Mouse (Mus musculus): Measurements from ENCODE around the gene Jund. TPM values are rescaled to one million over a fixed set of nuclear protein-coding genes. Genes with fewer than 3 reads are reported as not detected.

The Jund gene
- polyA plus RNA-seq, 1 experiment from 2014 or later = 49.7 TPM

- H3K4me2 ChIP-seq = no peak within 1 kb of the TSS
- H3K27me3 ChIP-seq = no peaks in the 10 kb centered on the region
- no peaks in the 10 kb centered on the region for H3K36me3 ChIP-seq
- no peak within 1 kb of the TSS for H3K27ac ChIP-seq
- ATAC-seq (ENCODE audit: borderline replicate concordance, extremely low read depth, low FRiP score, low TSS enrichment) = peak; percentile 15; the same call in 1 of the 2 replicates
- no peak within 1 kb of the TSS for H3K4me3 ChIP-seq
- WGBS = 1% methylated on average over 19 of the region's 19 CpGs
- H3K9ac ChIP-seq = no peak within 1 kb of the TSS
- H3K9me3 ChIP-seq = no peaks in the 10 kb centered on the region
- H3K4me1 ChIP-seq = 0 out of 2 replicates have a peak, but pooled peaks cover 4% of the 10 kb centered on the region
Measured at GRCm38 (mm10) chr8:70718297-70718696, 19.5 kb downstream of the Jund start, which contains the start of gene Gm3336. Gene Gm3336, plus strand, starts transcription at chr8:70718543.

DNA sequence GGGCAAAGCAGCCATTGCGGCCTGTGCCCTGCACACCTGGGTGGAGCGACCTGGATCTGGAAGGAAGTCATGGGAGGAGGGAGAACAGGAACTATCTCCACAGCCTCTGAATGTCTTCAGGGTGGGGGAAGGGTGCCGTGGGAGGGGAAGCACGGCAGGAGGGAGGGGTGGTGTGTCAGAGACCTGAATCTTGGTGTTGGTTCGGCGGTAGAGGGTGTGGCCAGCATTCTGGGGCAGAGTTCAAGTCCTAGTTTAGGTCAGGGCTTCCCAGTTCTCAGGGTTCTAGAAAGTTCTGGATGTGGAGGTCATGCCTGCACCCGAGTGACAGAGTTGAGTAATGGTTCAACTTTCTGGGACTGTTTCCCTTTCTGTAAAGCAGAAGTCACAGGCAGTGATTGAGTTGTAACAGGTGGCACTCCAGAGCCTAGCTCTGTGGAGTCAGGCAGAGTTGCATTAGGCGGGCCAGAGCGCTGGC lies 21.1 kb downstream of the Jund start:
- Histone ChIP-seq H3K36me3 (no peaks in the 10 kb centered on the region), H3K27me3 (no peaks in the 10 kb centered on the region), H3K4me3 (no peak overlapping the region), H3K4me2 (no peak overlapping the region), H3K4me1 (0 out of 2 replicates have a peak, but pooled peaks cover 4% of the 10 kb centered on the region), H3K9ac (no peak overlapping the region), H3K27ac (no peak overlapping the region), H3K9me3 (no peaks in the 10 kb centered on the region)
- no peak for ATAC-seq (ENCODE audit: borderline replicate concordance, extremely low read depth, low FRiP score, low TSS enrichment)
- 44% methylated on average over 9 of the region's 9 CpGs for WGBS

DNA sequence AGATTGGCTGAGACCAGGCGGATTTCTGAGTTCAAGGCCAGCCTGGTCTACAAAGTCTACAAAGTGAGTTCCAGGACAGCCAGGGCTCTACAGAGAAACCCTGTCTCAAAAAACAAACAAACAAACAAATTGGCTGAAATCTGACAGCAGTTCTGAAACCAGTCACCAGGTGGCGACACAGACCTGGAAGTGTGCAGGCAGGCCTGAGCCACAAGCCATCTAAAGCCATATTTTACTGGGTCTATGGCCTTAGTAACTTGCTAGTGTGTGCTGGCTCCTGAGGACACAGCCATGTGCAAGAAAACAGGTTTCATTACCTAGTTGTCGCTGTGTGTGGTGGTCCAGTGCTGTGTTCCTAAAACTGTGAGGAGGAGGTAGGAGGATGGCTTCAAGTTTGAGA lies 22.0 kb downstream of the Jund start:
- no peak; the same call in 1 of the 2 replicates for ATAC-seq (ENCODE audit: borderline replicate concordance, extremely low read depth, low FRiP score, low TSS enrichment)

GRCm38 (mm10) chr8:70721601-70722000 lies 22.9 kb downstream of the Jund start:
- no peaks in the 10 kb centered on the region for H3K36me3 ChIP-seq
- H3K27ac ChIP-seq = no peak overlapping the region
- H3K4me3 ChIP-seq = no peak overlapping the region
- 0 out of 2 replicates have a peak, but pooled peaks cover 5% of the 10 kb centered on the region for H3K27me3 ChIP-seq
- WGBS = 83% methylated on average over 8 of the region's 8 CpGs
- H3K9me3 ChIP-seq = no peaks in the 10 kb centered on the region
- no peak overlapping the region for H3K9ac ChIP-seq
- H3K4me2 ChIP-seq = no peak overlapping the region
- H3K4me1 ChIP-seq = 0 out of 2 replicates have a peak, but pooled peaks cover 4% of the 10 kb centered on the region
- ATAC-seq (ENCODE audit: borderline replicate concordance, extremely low read depth, low FRiP score, low TSS enrichment) = no peak

More for the DNA sequence above, 22.0 kb downstream of the Jund start:
- no peaks in the 10 kb centered on the region for H3K27me3 ChIP-seq
- H3K36me3 ChIP-seq = no peaks in the 10 kb centered on the region
- 0 out of 2 replicates have a peak, but pooled peaks cover 4% of the 10 kb centered on the region for H3K4me1 ChIP-seq
- H3K27ac ChIP-seq = no peak overlapping the region
- no peak overlapping the region for H3K4me3 ChIP-seq
- WGBS = 6% methylated on average over 3 of the region's 3 CpGs
- H3K9ac ChIP-seq = no peak overlapping the region
- no peak overlapping the region for H3K4me2 ChIP-seq
- H3K9me3 ChIP-seq = no peaks in the 10 kb centered on the region

- Histone ChIP-seq H3K9ac (no peak within 1 kb of the TSS), H3K4me1 (no peaks in the 10 kb centered on the region), H3K27ac (no peak within 1 kb of the TSS), H3K27me3 (peaks cover 22% of the 10 kb centered on the region), H3K36me3 (no peaks in the 10 kb centered on the region), H3K9me3 (no peaks in the 10 kb centered on the region), H3K4me2 (no peak within 1 kb of the TSS), H3K4me3 (no peak within 1 kb of the TSS)
- ATAC-seq (ENCODE audit: borderline replicate concordance, extremely low read depth, low FRiP score, low TSS enrichment) = no peak
- 38% methylated on average over 7 of the region's 7 CpGs for WGBS
Measured at GRCm38 (mm10) chr8:70723486-70724210, 24.9 kb downstream of the Jund start, which contains the start of gene Pde4c. Gene Pde4c, plus strand, starts transcription at chr8:70723720.

DNA sequence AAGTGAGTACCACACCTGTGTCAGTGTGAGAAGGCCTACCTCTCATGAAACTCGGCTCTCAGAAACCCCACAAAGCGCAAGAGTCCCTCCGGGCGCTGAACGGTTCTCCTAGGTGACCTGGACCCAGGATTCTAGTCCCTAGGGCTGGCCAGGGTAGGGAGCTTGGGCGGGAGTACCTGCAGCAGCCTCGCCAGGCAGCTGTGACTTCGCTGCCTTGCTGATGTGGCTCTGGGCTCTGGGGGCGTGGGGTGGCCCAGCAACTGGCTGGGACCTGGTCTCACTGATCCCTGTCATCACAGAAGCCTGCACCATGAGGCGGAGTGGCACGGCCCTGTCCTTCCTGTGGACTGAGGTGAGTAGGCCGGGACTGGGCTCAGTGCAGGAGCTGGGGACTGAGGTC lies 25.5 kb downstream of the Jund start:
- Histone ChIP-seq H3K27ac (no peak overlapping the region), H3K36me3 (no peaks in the 10 kb centered on the region), H3K9ac (no peak overlapping the region), H3K27me3 (peaks cover 28% of the 10 kb centered on the region), H3K4me3 (no peak overlapping the region), H3K9me3 (no peaks in the 10 kb centered on the region), H3K4me2 (no peak overlapping the region), H3K4me1 (no peaks in the 10 kb centered on the region)
- ATAC-seq (ENCODE audit: borderline replicate concordance, extremely low read depth, low FRiP score, low TSS enrichment) = no peak
- 67% methylated on average over 12 of the region's 12 CpGs for WGBS

GRCm38 (mm10) chr8:70725792-70726447 lies 27.2 kb downstream of the Jund start:
- Histone ChIP-seq H3K4me1 (peaks cover 6% of the 10 kb centered on the region; the same call in 1 of the 2 replicates), H3K36me3 (no peaks in the 10 kb centered on the region), H3K9ac (no peak overlapping the region), H3K27me3 (peaks cover 43% of the 10 kb centered on the region), H3K4me2 (no peak overlapping the region), H3K4me3 (no peak overlapping the region), H3K9me3 (no peaks in the 10 kb centered on the region), H3K27ac (no peak overlapping the region)
- no peak for ATAC-seq (ENCODE audit: borderline replicate concordance, extremely low read depth, low FRiP score, low TSS enrichment)
- WGBS = 27% methylated on average over 14 of the region's 14 CpGs

DNA sequence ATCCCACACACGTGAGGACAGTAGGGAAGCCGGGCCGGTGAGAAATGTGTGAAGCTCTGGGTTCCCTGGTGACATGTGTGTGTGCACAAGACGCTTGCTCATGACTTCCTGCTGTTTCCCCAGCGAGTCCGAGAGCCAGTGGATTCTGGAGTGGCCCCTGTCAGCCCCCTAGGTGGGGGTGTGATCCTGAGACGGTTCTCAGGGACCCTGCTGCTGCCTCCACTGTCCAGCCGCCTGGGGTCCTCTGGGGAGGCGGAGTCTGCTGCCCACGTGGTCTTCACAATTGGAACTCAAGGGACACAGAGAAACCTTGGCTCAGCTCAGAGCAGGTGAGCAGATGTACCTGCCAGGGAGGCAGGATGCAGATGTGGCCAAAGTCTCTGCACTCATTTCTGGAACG lies 28.0 kb downstream of the Jund start:
- Histone ChIP-seq H3K9ac (no peak overlapping the region), H3K4me2 (no peak overlapping the region), H3K4me3 (no peak overlapping the region), H3K4me1 (peaks cover 6% of the 10 kb centered on the region; the same call in 1 of the 2 replicates), H3K27ac (no peak overlapping the region), H3K36me3 (no peaks in the 10 kb centered on the region), H3K27me3 (peaks cover 51% of the 10 kb centered on the region), H3K9me3 (no peaks in the 10 kb centered on the region)
- WGBS = 41% methylated on average over 11 of the region's 11 CpGs
- no peak for ATAC-seq (ENCODE audit: borderline replicate concordance, extremely low read depth, low FRiP score, low TSS enrichment)

DNA sequence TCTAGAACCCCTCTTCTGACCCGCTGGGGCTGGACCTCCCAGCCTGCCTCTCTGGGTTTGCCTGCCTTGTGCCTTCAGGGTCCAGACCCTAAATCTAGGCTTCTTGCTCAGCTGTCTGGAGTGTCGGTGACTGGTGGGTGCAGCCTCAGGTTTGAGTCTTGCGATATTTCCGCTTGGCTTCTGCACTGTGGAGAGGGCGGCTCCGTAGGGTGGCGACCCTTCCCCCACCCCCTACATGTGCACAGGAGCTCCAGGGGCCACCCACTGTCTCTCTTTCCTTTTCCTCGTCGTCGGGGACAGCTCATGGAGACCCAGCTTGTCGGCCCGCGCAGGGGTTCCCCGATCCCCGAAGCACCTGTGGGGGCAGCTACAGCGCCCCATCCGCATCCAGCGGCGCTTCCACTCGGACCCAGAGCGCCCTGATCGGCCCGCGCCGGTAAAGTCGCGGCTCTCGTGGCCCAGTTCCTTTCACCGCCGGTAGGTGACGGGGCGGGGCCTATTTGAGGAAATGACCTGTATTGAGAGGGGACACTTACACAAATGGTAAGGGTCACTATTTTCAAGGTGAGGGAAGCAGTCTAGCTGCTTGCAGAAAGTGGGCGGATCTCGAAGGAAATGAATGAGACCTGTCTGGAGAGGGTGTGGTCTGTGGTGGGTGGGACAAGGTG lies 31.2 kb downstream of the Jund start:
- H3K4me3 ChIP-seq = peak overlapping the region; percentile 34
- peak overlapping the region; percentile 31; the same call in 1 of the 2 replicates for H3K9ac ChIP-seq
- H3K36me3 ChIP-seq = no peaks in the 10 kb centered on the region
- H3K27me3 ChIP-seq = peaks cover 52% of the 10 kb centered on the region
- peaks cover 6% of the 10 kb centered on the region; the same call in 1 of the 2 replicates for H3K4me1 ChIP-seq
- no peaks in the 10 kb centered on the region for H3K9me3 ChIP-seq
- H3K4me2 ChIP-seq = peak overlapping the region; percentile 57
- no peak; the same call in 1 of the 2 replicates for ATAC-seq (ENCODE audit: borderline replicate concordance, extremely low read depth, low FRiP score, low TSS enrichment)
- WGBS = 2% methylated on average over 34 of the region's 34 CpGs
- H3K27ac ChIP-seq = no peak overlapping the region

DNA sequence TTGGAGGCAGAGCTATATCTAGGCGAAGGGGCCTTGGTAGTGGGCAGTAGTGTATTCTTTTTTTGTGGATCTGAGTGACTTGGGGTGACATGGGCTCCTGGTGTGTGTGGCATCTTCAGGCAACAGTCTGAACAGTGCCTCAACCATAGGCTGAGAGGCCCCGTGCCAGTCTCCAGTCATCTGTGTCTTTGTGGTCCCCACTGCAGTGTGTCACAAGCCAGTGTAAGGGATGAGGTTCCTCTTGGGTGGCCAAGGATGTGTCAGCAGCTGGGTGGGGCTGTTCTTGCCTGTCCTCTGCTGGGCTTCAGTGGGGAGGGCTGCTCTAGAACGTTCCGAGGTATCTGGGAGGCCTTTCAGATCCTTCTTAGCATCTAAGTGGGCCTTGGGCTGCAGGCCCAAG lies 32.2 kb downstream of the Jund start:
- WGBS = 80% methylated on average over 4 of the region's 4 CpGs
- H3K27me3 ChIP-seq = peaks cover 52% of the 10 kb centered on the region
- no peak for ATAC-seq (ENCODE audit: borderline replicate concordance, extremely low read depth, low FRiP score, low TSS enrichment)
- H3K4me2 ChIP-seq = no peak overlapping the region
- no peak overlapping the region for H3K27ac ChIP-seq
- H3K9me3 ChIP-seq = no peaks in the 10 kb centered on the region
- peaks cover 6% of the 10 kb centered on the region; the same call in 1 of the 2 replicates for H3K4me1 ChIP-seq
- H3K4me3 ChIP-seq = no peak overlapping the region
- no peaks in the 10 kb centered on the region for H3K36me3 ChIP-seq
- H3K9ac ChIP-seq = no peak overlapping the region

GRCm38 (mm10) chr8:70737705-70738104 lies 39.0 kb downstream of the Jund start:
- no peaks in the 10 kb centered on the region for H3K36me3 ChIP-seq
- no peaks in the 10 kb centered on the region for H3K4me1 ChIP-seq
- WGBS = 55% methylated on average over 5 of the region's 5 CpGs
- H3K4me2 ChIP-seq = no peak overlapping the region
- no peak overlapping the region for H3K4me3 ChIP-seq
- no peak overlapping the region for H3K9ac ChIP-seq
- H3K27me3 ChIP-seq = peaks cover 30% of the 10 kb centered on the region
- no peak overlapping the region for H3K27ac ChIP-seq
- no peaks in the 10 kb centered on the region for H3K9me3 ChIP-seq
- ATAC-seq (ENCODE audit: borderline replicate concordance, extremely low read depth, low FRiP score, low TSS enrichment) = no peak
